Mouse (Mus musculus) A20 (cell line): Measurements from ENCODE around the gene Asic3.
A peak's percentile ranks its signal among the peaks of the same experiment; 100 is the strongest.

ENCODE experiments used
- DNase-seq: peaks from one replicate; pipeline ENCODE4 v3.0.0-alpha.2; 2011; ENCODE audit warnings: low read depth, low spot score

Gene Asic3

DNA sequence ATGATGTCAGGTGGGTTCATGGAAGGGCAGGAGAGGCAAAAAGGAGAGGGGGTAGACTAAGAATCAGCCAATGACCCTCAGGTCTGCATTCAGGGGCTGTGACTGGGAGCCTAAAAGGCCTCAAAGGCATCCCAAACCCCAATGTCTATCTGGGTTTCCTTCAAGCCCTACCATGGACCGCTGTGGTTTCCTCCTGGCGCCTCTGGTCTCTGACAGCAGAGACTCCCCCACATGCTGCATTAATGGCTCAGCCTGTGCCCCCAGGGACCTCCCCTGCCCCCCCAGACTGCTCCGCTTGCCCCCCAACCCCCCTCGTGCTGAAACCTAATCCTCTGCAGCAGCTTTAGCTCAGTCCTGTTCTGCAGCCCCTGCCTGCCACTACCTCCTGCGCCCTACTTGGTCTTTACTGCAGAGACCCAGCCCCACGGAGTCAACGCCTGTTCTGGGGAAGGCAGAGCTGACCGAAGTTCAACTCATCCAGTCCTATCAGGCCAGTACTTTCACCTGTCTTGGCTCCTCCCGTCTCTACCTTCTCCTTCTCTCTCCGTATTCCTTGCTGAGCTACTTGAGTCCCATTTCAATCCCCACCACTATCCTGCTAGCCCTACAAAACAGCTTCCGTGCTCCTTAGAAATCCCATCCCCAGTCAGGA is at the start of gene Asic3:
Gene Asic3 (plus strand): TSS at position 351 of the 652 bp plus-strand sequence.
- no peak for DNase-seq

DNA sequence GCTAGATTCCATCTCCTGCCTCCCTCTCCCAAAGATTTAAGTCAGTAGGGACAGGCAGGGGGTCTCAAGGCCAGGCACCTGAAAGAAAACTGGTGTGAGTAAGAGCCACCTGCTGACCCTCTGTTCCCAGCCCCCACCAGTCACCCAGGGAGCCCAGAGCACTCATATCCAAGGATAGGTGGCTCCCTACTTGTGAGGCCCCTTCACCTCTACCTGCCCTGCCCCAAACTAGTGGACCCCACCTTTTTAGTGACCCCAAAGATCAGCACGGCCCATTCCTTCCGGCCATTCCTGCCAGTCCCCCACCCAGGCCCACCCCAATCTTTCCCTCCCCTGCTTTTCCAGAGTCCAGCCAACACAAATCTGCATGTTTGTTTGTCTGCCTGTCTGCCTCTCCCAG is 49.7 kb upstream of the Asic3 start:
- DNase-seq = no peak

DNA sequence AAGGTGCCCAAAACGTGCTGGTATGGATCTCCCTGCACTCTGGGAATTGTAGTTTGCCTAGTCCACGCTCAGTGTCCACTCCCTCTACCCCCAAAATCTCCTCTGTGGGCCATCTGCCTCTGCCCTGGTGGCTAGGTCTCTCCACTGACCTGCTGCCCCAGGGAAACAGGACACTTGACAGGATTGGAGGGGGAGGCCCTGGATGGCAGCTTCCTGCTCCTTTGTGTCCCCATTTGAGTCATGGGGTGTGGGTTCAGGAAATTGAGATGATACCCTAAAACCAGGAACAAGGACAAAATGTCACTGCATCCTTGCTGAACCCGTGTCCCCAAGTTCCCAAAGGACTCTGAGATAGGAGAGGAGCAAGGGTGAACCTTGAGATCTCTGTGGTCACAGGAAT is 49.1 kb upstream of the Asic3 start:
- no peak for DNase-seq

GRCm38 (mm10) chr5:24364508-24364907 is 48.7 kb upstream of the Asic3 start, which contains the start of gene Nos3:
Nos3 (plus strand) TSS chr5:24364810.
- DNase-seq = no peak

DNA sequence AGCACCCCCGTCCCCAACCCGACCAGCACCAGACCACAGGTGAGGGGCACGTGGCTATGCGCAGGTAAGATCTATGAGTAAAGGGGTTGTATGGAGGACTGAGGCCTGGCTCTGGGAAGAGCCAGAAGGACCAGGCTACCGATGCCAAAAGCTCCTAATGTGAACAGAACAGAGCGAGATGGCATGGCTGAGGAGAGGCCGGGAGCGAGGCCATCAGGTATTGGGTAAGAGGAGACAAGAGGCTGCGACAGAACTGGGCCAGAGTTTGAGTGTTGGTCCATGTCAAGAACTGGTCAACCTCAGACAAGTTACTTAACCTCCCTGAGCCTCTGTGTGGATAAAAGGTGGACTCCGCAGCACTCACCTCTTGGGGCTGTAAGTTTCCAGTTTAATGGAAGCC is 48.2 kb upstream of the Asic3 start:
- no peak for DNase-seq

DNA sequence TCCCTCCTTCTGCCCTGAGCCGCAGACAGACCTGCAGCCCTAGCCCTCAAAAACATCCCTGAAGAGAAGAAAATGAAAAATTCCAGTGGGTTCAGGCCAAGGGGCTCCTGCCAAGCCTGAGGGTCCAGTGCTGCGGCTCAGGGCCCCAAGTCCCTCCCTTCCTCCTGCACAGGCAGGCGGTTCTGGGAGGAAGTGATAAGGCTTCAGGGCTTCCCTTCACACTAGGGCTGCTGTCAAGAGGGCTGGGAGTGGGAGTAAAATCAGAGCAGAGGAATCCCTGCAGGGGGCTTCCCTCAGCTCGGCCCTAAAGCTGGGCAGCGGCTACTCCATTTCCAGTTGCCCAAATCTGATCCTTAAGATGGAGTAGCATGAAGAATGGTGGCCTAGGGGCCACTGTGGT is 47.7 kb upstream of the Asic3 start:
- no peak for DNase-seq

- DNase-seq = no peak
These were observed 46.8 kb upstream of the Asic3 start for GRCm38 (mm10) chr5:24366426-24366825.

- no peak for DNase-seq
These were observed 43.4 kb upstream of the Asic3 start for GRCm38 (mm10) chr5:24369767-24370166.

DNA sequence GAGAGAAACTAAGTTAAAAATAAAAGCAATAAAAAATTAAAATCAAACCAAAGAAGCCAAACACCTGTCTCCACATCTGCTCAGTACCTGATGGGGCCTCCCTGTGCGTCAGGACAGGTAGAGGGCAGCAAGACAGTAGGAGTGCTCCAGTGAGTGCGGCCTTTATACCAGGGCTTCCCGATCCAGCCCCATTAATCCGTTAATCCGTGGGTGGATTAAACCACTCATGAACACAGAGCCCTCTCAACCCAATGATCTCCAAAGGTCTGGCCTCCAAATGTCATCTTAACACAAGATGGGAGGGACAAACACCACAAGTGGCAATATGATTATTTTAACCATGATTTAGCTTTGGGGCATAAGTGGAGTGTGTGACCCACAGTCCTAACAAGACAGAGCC is 39.4 kb upstream of the Asic3 start:
- no peak for DNase-seq

DNA sequence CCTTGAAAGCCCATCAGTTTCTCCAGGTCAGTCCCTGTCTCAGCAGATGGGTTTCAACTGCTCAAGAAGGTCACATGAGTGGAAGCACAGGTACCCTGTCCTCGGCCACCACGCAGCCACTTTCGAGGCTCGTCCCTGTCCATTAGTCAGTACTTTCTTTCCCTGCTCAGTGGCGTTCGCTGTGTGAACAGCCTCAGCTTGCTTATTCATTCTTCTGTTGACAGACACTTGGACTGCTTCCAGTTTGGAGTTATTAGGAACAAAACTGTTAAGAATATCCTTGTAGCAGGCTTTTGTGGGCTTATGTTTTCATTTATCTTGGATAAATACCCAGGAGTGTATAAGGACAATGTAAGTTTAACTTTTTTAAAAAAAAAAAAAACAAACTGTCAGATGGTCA is 39.0 kb upstream of the Asic3 start:
- DNase-seq = no peak

GRCm38 (mm10) chr5:24374666-24375328 is 38.4 kb upstream of the Asic3 start:
- no peak for DNase-seq

DNA sequence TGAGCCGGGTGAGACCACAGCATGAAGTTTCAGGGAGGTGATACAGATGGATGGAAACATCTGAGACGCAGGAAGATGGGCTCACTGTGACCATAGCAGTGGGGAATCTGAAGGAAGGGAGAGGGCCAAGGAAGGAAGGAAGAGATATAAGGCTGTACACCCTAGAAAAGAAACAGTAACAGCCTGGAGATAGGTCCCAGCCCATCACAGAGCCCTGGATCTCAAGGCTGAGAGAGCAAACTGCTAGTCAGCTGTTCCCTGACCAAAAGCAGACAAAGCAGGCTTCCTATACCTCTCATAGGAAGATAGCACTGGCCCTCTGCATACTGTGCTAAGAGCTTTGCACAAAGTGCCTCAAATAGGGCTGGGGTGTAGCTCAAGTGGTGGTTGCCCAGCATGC is 34.5 kb upstream of the Asic3 start:
- DNase-seq = no peak

GRCm38 (mm10) chr5:24379501-24379900 is 33.7 kb upstream of the Asic3 start:
- DNase-seq = no peak

DNA sequence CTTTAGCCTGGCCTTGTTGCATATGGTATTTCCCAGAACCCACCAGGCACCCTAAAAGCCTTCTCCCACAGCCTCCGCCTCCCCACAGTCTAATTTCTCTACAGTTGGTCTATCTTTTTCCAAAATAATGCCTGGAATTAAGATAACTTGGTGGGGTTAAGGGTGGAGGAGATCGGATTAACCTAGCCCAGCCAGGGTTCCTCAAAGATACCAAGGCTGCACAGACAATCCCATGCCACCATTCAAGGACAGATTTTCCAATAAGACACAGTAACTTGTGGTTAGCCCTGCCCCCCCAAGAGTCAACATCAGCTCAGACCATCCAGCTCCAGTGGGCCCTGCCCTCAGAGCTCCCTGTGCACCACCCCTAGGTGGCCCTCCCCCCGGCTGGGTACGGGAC is 32.7 kb upstream of the Asic3 start:
- no peak for DNase-seq

DNA sequence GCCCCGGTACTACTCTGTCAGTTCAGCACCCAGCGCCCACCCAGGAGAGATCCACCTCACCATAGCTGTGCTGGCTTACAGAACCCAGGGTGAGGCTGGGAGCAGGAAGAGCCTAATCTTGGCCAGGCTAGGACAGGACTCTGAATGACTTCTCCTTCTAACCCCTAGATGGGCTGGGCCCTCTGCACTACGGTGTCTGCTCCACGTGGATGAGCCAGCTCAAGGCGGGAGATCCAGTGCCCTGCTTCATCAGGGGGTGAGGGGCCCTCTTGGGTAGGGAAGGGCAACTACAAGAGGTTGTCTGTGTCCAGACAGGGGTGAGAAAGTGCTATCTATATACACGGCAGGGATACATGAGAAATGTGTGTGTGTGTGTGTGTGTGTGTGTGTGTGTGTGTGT is 31.7 kb upstream of the Asic3 start:
- DNase-seq = no peak

DNA sequence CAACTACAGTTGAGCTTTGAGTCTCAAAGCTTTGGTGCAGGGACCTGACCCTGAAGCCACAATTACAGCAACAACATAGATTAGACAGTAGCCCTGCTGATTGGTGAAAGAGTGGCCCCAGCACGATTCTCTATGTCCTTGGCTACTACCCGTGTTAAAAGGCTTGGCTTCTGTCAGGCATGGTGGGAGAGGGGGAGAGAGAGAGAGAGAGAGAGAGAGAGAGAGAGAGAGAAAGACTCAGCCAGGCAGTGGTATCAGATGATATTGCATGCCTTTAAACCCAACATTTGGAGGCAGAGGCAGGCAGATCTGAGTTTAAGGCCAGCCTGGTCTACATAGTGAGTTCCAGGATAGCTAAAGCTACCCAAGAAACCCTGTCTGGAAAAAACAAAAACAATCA is 31.2 kb upstream of the Asic3 start:
- no peak for DNase-seq

- peak; percentile 96 for DNase-seq
These were observed 29.9 kb upstream of the Asic3 start for GRCm38 (mm10) chr5:24383026-24383859.

DNA sequence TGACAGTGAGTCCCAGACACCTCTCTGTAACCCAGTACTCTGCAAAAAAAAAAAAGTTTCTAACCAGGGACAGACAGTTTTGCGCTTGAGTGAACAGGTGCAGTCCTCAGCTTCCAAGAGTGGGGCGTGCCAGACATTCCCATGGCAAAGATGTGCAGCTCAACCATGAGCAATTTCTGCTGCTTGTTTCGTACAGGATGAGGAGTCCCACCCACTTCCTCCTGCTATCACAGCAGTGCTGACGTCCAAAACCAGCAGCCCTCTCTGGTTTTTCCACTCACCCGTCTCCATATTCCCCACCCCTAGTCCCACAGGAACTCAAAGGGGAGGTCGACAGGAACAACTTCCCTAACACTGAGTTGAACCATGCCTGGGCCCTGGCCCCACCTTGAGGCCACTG is 28.8 kb upstream of the Asic3 start:
- DNase-seq = no peak

- no peak for DNase-seq
These were observed 27.8 kb upstream of the Asic3 start for GRCm38 (mm10) chr5:24385374-24385773.

- DNase-seq = no peak
These were observed 27.2 kb upstream of the Asic3 start for GRCm38 (mm10) chr5:24385887-24386550.

- DNase-seq = peak; percentile 84
These were observed 25.6 kb upstream of the Asic3 start for GRCm38 (mm10) chr5:24387264-24388241.
